Mouse (Mus musculus) ovary, postnatal 10 days (tissue): ENCODE data around the gene Crip1.
"Not testable (repeated sequence)": the region's sequence is repeated elsewhere in the genome, so short reads cannot be mapped to it uniquely, and the experiment has no call there.

Source experiments
- DNase-seq: peaks from one replicate; pipeline ENCODE4 v3.0.0; 2022; ENCODE audit warnings: low spot score

Crip1 gene

GRCm38 (mm10) chr12:113185442-113186291 lies 39.6 kb downstream of the Crip1 start, which contains the start of gene Tmem121:
TSS of gene Tmem121 (plus strand) at chr12:113185930.
- no peak for DNase-seq

DNA sequence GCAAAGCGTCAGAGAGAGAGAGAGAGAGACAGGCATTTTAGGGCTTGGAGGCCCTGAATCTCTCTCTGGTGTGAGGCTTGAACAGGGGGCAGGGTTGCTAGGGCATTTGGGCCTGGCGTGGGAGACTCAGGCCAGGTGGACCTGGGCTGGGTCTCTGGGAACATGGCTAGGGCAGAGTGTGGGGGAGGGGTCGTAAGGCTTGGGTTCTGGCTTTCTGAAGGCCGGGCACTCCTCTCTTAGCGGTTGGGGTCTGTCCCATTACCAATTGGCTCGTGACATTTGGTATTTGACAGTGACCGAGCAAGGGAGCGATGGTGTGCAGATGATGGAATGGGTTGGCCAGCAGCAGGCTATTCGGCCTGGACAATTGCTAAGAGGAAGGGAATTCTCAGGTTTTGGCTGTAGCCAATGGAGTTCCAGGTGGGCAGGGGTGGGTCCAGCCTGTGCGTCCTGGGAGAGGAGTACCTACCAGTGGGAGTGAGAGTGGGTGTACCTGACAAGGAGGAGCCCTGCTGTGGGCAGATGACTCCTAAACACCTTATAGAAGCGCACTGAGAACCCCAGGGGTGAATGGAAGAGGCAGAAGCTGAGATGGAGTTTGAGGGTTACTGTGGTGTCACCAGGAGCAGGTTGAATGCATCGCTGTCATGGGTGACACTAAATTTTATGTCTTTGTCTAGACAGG lies 40.4 kb downstream of the Crip1 start:
- no peak for DNase-seq

GRCm38 (mm10) chr12:113187011-113187375 lies 40.9 kb downstream of the Crip1 start:
- no peak for DNase-seq

- DNase-seq: peak; percentile 43
These were observed 41.6 kb downstream of the Crip1 start for GRCm38 (mm10) chr12:113187584-113188295.

DNA sequence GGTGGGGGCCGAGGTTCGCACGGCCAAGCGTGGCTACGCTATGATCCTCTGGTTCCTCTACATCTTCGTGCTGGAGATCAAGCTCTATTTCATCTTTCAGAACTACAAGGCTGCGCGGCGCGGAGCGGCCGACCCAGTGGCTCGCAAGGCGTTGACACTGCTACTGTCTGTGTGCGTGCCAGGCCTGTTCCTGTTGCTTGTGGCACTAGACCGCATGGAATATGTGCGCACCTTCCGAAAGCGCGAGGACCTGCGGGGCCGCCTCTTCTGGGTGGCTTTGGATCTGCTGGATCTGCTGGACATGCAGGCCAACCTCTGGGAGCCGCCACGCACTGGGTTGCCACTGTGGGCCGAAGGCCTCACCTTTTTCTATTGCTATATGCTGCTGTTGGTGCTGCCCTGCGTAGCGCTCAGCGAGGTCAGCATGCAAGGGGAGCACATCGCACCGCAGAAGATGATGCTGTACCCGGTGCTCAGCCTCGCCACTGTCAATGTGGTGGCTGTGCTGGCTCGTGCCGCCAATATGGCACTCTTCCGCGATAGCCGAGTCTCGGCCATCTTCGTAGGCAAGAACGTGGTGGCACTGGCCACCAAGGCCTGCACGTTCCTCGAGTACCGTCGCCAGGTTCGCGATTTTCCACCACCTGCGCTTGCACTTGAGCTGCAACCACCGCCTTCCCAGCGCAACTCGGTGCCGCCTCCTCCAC lies 42.4 kb downstream of the Crip1 start:
- no peak for DNase-seq

- DNase-seq: no peak
These were observed 47.3 kb downstream of the Crip1 start for GRCm38 (mm10) chr12:113193423-113193822.

DNA sequence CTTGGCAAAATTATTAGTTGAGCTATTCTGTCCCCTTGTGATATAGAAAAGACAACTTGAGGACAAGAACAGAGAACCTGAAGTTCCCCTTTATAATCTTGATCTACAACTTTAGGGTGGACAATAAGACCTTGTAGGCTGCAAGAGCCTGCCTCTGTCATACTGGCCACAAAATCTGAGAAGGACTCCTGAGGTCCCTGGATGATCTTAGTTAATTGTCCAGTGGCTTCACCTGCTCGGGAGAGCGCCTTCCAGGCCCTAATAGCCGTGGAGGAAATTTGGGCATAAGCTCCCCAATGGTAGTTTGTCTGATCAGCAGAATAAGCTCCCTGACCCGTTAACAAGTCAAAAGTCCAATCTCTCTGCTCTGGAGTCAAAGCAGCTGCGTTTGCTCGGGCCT lies 53.0 kb downstream of the Crip1 start:
- not testable (repeated sequence) for DNase-seq

DNA sequence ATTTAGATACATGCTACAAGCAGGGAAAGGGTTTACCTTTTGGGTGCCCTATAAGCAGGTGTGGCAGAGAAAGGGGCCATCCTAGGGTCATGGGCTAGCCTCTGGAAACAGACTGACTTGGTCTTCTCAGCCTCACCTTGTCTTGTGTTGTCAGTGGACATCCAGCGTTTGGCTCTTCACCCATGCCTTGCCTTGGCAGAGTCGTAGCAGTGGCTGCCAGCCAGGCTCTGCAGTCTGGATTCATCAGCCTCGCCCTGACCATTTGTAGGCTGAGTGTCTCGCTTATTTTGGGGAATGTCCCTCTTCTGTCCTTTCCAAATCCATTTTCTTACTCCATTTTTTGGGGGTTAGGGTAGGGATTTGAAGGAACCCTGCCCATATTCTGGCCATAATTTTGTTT lies 55.2 kb downstream of the Crip1 start:
- no peak for DNase-seq

DNA sequence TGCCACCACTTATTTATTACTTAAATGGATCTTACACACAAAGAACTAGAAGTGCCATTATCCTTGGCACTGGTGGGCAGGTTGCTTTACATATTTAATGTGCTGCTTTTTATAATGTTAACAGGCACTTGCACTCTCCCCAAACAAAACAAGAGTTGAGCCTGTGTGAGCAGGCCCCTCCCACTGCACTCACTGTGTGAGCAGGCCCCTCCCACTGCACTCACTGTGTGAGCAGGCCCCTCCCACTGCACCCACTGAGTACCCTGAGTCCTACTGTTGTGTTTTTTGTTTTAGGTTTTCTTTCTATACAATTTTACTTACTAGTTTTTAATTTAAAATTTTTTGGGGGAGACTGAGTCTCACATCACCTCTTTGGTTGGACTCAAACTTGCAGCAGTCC lies 55.9 kb downstream of the Crip1 start:
- no peak for DNase-seq
